Mouse (Mus musculus): ENCODE data around the gene Tmem63c. TPM values are rescaled to one million over a fixed set of nuclear protein-coding genes. Genes with fewer than 3 reads are reported as not detected.

Tmem63c gene
- total and polyA plus RNA-seq, 3 experiments: not detected

DNA sequence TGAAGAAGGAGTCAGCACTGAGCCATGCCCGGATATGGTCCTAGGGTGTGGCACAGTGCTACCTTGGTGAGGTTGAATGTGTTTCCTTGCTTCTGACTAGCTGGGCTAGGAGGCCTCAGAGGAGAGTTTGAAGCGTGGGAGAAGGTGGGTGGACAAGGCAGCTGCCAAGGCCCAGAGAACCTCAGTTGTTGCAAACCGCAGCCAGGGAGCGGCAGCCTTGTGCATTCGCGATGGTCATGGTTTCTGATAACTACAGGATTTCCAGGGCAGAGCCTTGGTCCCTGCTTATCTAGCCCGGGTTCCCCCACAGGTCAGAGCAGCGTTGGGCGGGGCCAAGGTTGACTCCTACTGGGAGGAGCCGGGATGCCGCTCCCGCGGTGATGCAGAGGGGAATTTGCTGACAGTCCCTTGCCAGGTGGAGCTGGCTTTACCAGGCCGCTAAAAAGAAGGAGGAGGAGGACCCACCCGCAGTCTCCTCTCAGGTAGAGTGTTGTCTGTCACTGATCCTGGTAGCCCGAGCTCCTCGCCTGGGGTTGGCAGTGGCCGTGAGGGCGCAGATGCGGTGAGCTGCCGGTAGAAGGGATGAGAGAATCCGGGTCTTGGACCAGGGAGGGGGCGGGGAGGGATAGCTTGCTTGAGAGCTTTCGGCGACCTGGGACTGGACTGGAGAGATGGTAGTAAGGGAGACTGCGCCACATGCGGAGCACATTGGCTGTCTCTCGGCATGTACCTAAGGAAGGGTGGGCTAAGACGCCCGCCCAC lies 5.2 kb downstream of the Tmem63c start:
- H3K4me3 ChIP-seq (ENCODE audit: low read depth, low read length): no peak overlapping the region
- no peaks in the 10 kb centered on the region for H3K9me3 ChIP-seq (replicated peaks)
- DNase-seq (ENCODE audit: low spot score) (no peak), ATAC-seq (ENCODE audit: extremely low read depth, insufficient number of reproducible peaks, low FRiP score, poor library complexity, severe bottlenecking) (no peak)
- H3K36me3 ChIP-seq (replicated peaks): no peaks in the 10 kb centered on the region
- peaks cover 24% of the 10 kb centered on the region for H3K27me3 ChIP-seq (ENCODE audit: insufficient read depth, low read length)
- no peak for TF ChIP-seq CTCF (IDR thresholded peaks at IDR 0.05; ENCODE audit: low read depth, low read length)
- TF ChIP-seq GATA2 (IDR thresholded peaks at IDR 0.05; ENCODE audit: borderline replicate concordance, low read depth, low read length): no peak
- TF ChIP-seq GATA1 (IDR thresholded peaks at IDR 0.05; ENCODE audit: borderline replicate concordance, low read length): no peak
- TF ChIP-seq POLR2AphosphoS5 (IDR thresholded peaks at IDR 0.05; ENCODE audit: insufficient replicate concordance, low read depth, low read length): no peak
- TF ChIP-seq TAL1 (conservative IDR thresholded peaks at IDR 0.05; ENCODE audit: low read depth, low read length): no peak
- H3K4me1 ChIP-seq (ENCODE audit: insufficient read depth, low read depth, low read length): no peaks in the 10 kb centered on the region

DNA sequence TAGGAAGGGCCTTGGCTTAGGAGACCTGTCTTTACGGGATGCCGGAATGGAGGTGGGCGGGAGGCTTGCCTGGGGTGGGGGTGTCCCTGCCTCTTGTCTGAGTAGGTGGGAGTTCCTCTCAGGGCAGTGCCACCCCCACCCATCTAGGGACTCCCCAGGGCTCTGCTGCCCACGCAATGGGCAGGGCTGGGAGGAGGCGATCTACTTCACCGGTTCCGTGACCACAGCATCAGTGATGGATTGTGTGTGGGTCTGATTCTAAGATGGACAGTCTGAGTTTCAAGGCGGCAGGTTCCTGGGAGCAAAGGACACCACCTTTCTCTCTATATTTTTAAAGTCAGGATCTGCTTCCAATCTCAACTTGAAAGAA lies 5.7 kb downstream of the Tmem63c start:
- peaks cover 23% of the 10 kb centered on the region for H3K27me3 ChIP-seq (ENCODE audit: insufficient read depth, low read length)
- no peaks in the 10 kb centered on the region for H3K4me1 ChIP-seq (ENCODE audit: insufficient read depth, low read depth, low read length)
- TF ChIP-seq GATA1 (IDR thresholded peaks at IDR 0.05; ENCODE audit: borderline replicate concordance, low read length) (no peak), CTCF (IDR thresholded peaks at IDR 0.05; ENCODE audit: low read depth, low read length) (no peak), POLR2AphosphoS5 (IDR thresholded peaks at IDR 0.05; ENCODE audit: insufficient replicate concordance, low read depth, low read length) (no peak)
- DNase-seq (ENCODE audit: low spot score) (no peak), ATAC-seq (ENCODE audit: extremely low read depth, insufficient number of reproducible peaks, low FRiP score, poor library complexity, severe bottlenecking) (no peak)
- H3K9me3 ChIP-seq (replicated peaks): no peaks in the 10 kb centered on the region
- H3K4me3 ChIP-seq (ENCODE audit: low read depth, low read length): no peak overlapping the region
- no peaks in the 10 kb centered on the region for H3K36me3 ChIP-seq (replicated peaks)

GRCm38 (mm10) chr12:87027391-87027790 lies 6.3 kb downstream of the Tmem63c start:
- no peak for ATAC-seq (ENCODE audit: extremely low read depth, insufficient number of reproducible peaks, low FRiP score, poor library complexity, severe bottlenecking)
- H3K27me3 ChIP-seq (ENCODE audit: insufficient read depth, low read length): peaks cover 21% of the 10 kb centered on the region; the same call in 1 of the 2 replicates
- no peak for DNase-seq (ENCODE audit: low spot score)

DNA sequence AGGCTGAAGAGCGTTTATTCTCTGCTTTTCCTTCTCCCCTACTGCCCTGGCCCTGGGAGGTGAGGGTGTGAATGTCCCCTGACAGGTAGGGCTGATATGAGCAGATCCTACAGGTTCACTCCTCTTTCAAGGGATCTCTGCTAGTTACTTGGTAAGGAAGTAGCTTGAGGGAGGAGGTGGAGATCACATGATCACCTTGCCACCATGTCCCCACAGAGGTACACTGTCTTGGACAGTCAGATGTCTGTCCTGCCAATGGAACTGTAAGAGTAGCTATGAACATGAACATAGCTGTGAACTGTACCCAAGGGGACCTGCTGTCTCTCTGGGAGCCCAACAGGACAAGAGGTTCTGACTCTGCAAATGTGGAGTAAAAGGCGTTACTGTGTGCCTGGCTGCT lies 6.9 kb downstream of the Tmem63c start:
- Histone ChIP-seq H3K9me3 (replicated peaks) (no peaks in the 10 kb centered on the region), H3K27me3 (ENCODE audit: insufficient read depth, low read length) (peaks cover 21% of the 10 kb centered on the region; the same call in 1 of the 2 replicates), H3K4me3 (ENCODE audit: low read depth, low read length) (no peak overlapping the region), H3K36me3 (replicated peaks) (no peaks in the 10 kb centered on the region), H3K4me1 (ENCODE audit: insufficient read depth, low read depth, low read length) (no peaks in the 10 kb centered on the region)
- no peak for DNase-seq (ENCODE audit: low spot score)
- TF ChIP-seq GATA1 (IDR thresholded peaks at IDR 0.05; ENCODE audit: borderline replicate concordance, low read length) (no peak), TAL1 (conservative IDR thresholded peaks at IDR 0.05; ENCODE audit: low read depth, low read length) (no peak), GATA2 (IDR thresholded peaks at IDR 0.05; ENCODE audit: borderline replicate concordance, low read depth, low read length) (no peak), CTCF (IDR thresholded peaks at IDR 0.05; ENCODE audit: low read depth, low read length) (no peak), POLR2AphosphoS5 (IDR thresholded peaks at IDR 0.05; ENCODE audit: insufficient replicate concordance, low read depth, low read length) (no peak)
- ATAC-seq (ENCODE audit: extremely low read depth, insufficient number of reproducible peaks, low FRiP score, poor library complexity, severe bottlenecking): no peak

More at GRCm38 (mm10) chr12:87027391-87027790, 6.3 kb downstream of the Tmem63c start:
- Histone ChIP-seq H3K9me3 (replicated peaks) (no peaks in the 10 kb centered on the region), H3K36me3 (replicated peaks) (no peaks in the 10 kb centered on the region), H3K4me3 (ENCODE audit: low read depth, low read length) (no peak overlapping the region), H3K4me1 (ENCODE audit: insufficient read depth, low read depth, low read length) (no peaks in the 10 kb centered on the region)
- TF ChIP-seq CTCF (IDR thresholded peaks at IDR 0.05; ENCODE audit: low read depth, low read length): no peak
- TF ChIP-seq GATA2 (IDR thresholded peaks at IDR 0.05; ENCODE audit: borderline replicate concordance, low read depth, low read length): no peak
- TF ChIP-seq GATA1 (IDR thresholded peaks at IDR 0.05; ENCODE audit: borderline replicate concordance, low read length): no peak
- no peak for TF ChIP-seq TAL1 (conservative IDR thresholded peaks at IDR 0.05; ENCODE audit: low read depth, low read length)
- no peak for TF ChIP-seq POLR2AphosphoS5 (IDR thresholded peaks at IDR 0.05; ENCODE audit: insufficient replicate concordance, low read depth, low read length)

- TF ChIP-seq TAL1 (conservative IDR thresholded peaks at IDR 0.05; ENCODE audit: low read depth, low read length) (no peak), POLR2AphosphoS5 (IDR thresholded peaks at IDR 0.05; ENCODE audit: insufficient replicate concordance, low read depth, low read length) (no peak), GATA1 (IDR thresholded peaks at IDR 0.05; ENCODE audit: borderline replicate concordance, low read length) (no peak; the same call in 1 of the 2 replicates), CTCF (IDR thresholded peaks at IDR 0.05; ENCODE audit: low read depth, low read length) (no peak), GATA2 (IDR thresholded peaks at IDR 0.05; ENCODE audit: borderline replicate concordance, low read depth, low read length) (no peak)
- H3K4me1 ChIP-seq (ENCODE audit: insufficient read depth, low read depth, low read length): no peaks in the 10 kb centered on the region
These were observed 8.3 kb downstream of the Tmem63c start for GRCm38 (mm10) chr12:87029251-87029976.

DNA sequence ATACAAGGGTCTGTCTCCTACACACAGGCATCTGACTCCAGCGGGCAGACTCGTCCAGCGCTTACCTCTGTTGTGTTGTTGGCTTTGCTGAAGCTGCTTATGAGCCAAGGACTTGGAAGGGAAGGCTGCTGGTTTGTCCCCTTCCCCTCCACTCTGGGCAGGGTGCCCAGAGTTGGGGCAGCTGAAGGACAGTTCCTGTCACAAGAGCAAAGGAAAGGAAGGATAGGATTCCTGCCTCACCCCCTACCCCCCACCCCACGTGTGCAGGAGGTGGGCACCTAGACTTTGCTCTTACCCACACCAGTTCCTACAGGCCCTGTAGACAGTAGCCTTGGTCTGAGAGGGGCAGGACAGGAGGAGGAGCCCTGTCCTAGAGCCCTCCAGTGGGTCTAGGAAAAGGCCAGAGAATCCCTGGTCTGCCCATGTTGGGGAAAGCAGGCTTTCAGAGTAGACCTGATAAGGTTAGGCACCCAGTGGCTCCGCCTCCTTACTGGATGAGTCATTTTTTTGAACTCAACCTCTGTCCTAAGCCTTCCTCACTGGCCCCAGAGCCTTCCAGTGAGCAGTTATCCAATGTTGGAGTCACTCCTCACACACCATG lies 10.1 kb downstream of the Tmem63c start:
- H3K27me3 ChIP-seq (ENCODE audit: insufficient read depth, low read length): peaks cover 13% of the 10 kb centered on the region; the same call in 1 of the 2 replicates
- no peak for DNase-seq (ENCODE audit: low spot score)
- no peak for TF ChIP-seq GATA2 (IDR thresholded peaks at IDR 0.05; ENCODE audit: borderline replicate concordance, low read depth, low read length)
- TF ChIP-seq TAL1 (conservative IDR thresholded peaks at IDR 0.05; ENCODE audit: low read depth, low read length): no peak
- TF ChIP-seq CTCF (IDR thresholded peaks at IDR 0.05; ENCODE audit: low read depth, low read length): no peak
- no peak for TF ChIP-seq GATA1 (IDR thresholded peaks at IDR 0.05; ENCODE audit: borderline replicate concordance, low read length)
- no peak for TF ChIP-seq POLR2AphosphoS5 (IDR thresholded peaks at IDR 0.05; ENCODE audit: insufficient replicate concordance, low read depth, low read length)

More at GRCm38 (mm10) chr12:87029251-87029976, 8.3 kb downstream of the Tmem63c start:
- Histone ChIP-seq H3K36me3 (replicated peaks) (no peaks in the 10 kb centered on the region), H3K4me3 (ENCODE audit: low read depth, low read length) (no peak overlapping the region), H3K9me3 (replicated peaks) (no peaks in the 10 kb centered on the region), H3K27me3 (ENCODE audit: insufficient read depth, low read length) (peaks cover 21% of the 10 kb centered on the region; the same call in 1 of the 2 replicates)
- ATAC-seq (ENCODE audit: extremely low read depth, insufficient number of reproducible peaks, low FRiP score, poor library complexity, severe bottlenecking) (no peak), DNase-seq (ENCODE audit: low spot score) (no peak)

More for the DNA sequence above, 10.1 kb downstream of the Tmem63c start:
- Histone ChIP-seq H3K36me3 (replicated peaks) (no peaks in the 10 kb centered on the region), H3K4me3 (ENCODE audit: low read depth, low read length) (no peak overlapping the region), H3K9me3 (replicated peaks) (no peaks in the 10 kb centered on the region), H3K4me1 (ENCODE audit: insufficient read depth, low read depth, low read length) (no peaks in the 10 kb centered on the region)
- no peak for ATAC-seq (ENCODE audit: extremely low read depth, insufficient number of reproducible peaks, low FRiP score, poor library complexity, severe bottlenecking)

Measured in G1E (cell line).